Mouse (Mus musculus) midbrain, embryonic 15.5 days (tissue): ENCODE data around the gene Pou2f2. TPM values are rescaled to one million over a fixed set of nuclear protein-coding genes. Genes with fewer than 3 reads are reported as not detected.

Source experiments
- ATAC-seq: fragments of 200-750 bp; cut with Nextera tagmentation; replicated peaks from 2 replicates; pipeline ENCODE4 v1.8.0; 2017; ENCODE audit warnings: moderate TSS enrichment
- H3K27ac ChIP-seq: fragments of 300-500 bp; sonication (generic); 2 replicates; pipeline ENCODE4 v1.5.1; 2015; ENCODE audit warnings: mild to moderate bottlenecking, inconsistent platforms
- H3K27me3 ChIP-seq: fragments of 300-500 bp; sonication (generic); replicated peaks from 2 replicates; pipeline ENCODE4 v1.6.1; 2015; ENCODE audit warnings: inconsistent platforms
- H3K36me3 ChIP-seq: fragments of 300-500 bp; sonication (generic); replicated peaks from 2 replicates; pipeline ENCODE4 v1.6.1; 2015; ENCODE audit warnings: inconsistent platforms
- H3K4me1 ChIP-seq: fragments of 300-500 bp; sonication (generic); 2 replicates; pipeline ENCODE4 v1.6.1; 2015; ENCODE audit warnings: inconsistent platforms
- H3K4me2 ChIP-seq: fragments of 300-500 bp; sonication (generic); 2 replicates; pipeline ENCODE4 v1.6.1; 2015; ENCODE audit warnings: inconsistent platforms, mild to moderate bottlenecking, moderate library complexity
- H3K4me3 ChIP-seq: fragments of 300-500 bp; sonication (generic); 2 replicates; pipeline ENCODE4 v1.5.1; 2015; ENCODE audit warnings: mild to moderate bottlenecking, inconsistent platforms
- H3K9ac ChIP-seq: fragments of 300-500 bp; sonication (generic); 2 replicates; pipeline ENCODE4 v1.6.1; 2015; ENCODE audit warnings: mild to moderate bottlenecking, inconsistent platforms
- H3K9me3 ChIP-seq: fragments of 300-500 bp; sonication (generic); 2 replicates; pipeline ENCODE4 v1.6.1; 2016; ENCODE audit warnings: inconsistent platforms
- WGBS: fragments of 180-500 bp; shearing (Covaris S2); methylation state at CpG from one replicate; pipeline ENCODE4 v1.1.7; 2015; ENCODE audit warnings: mixed read lengths; 5-methylcytosine and 5-hydroxymethylcytosine counted together
- polyA plus RNA-seq: library from polyadenylated mRNA; unstranded; fragments of >200 nt; fragmentation: Nextera tagmentation; extraction: Ambion mirVana; gene quantifications from 2 replicates; pipeline ENCODE4 v1.2.1, GENCODE M21; 2015

The Pou2f2 gene
- 45.5 and 59.1 TPM in 2 replicates for polyA plus RNA-seq

- ATAC-seq = peak; percentile 94
Measured at GRCm38 (mm10) chr7:25179606-25180161, at the start of gene Pou2f2. Gene Pou2f2, minus strand, starts transcription at chr7:25179726.

GRCm38 (mm10) chr7:25227523-25228300 is 48.2 kb upstream of the Pou2f2 start:
- H3K9ac ChIP-seq = no peak overlapping the region
- no peak for ATAC-seq
- no peaks in the 10 kb centered on the region for H3K9me3 ChIP-seq
- WGBS = 91% methylated on average over 1 of the region's 1 CpGs
- H3K36me3 ChIP-seq = peaks cover 66% of the 10 kb centered on the region
- H3K4me1 ChIP-seq = no peaks in the 10 kb centered on the region
- no peak overlapping the region for H3K4me2 ChIP-seq
- H3K27me3 ChIP-seq = no peaks in the 10 kb centered on the region
- H3K27ac ChIP-seq = no peak overlapping the region
- no peak overlapping the region for H3K4me3 ChIP-seq

More at GRCm38 (mm10) chr7:25179606-25180161, at the start of gene Pou2f2:
- Histone ChIP-seq H3K9ac (peak within 1 kb of the TSS; percentile 97), H3K4me1 (peaks cover 57% of the 10 kb centered on the region), H3K4me3 (peak within 1 kb of the TSS; percentile 70), H3K36me3 (no peaks in the 10 kb centered on the region), H3K4me2 (peak within 1 kb of the TSS; percentile 60), H3K27me3 (peaks cover 19% of the 10 kb centered on the region), H3K27ac (peak within 1 kb of the TSS; percentile 99), H3K9me3 (no peaks in the 10 kb centered on the region)
- 1% methylated on average over 33 of the region's 56 CpGs for WGBS

- peak overlapping the region; percentile 90 for H3K4me2 ChIP-seq
- peaks cover 36% of the 10 kb centered on the region for H3K4me1 ChIP-seq
- no peaks in the 10 kb centered on the region for H3K27me3 ChIP-seq
- 84% methylated on average over 10 of the region's 10 CpGs for WGBS
- H3K4me3 ChIP-seq = peak overlapping the region; percentile 59
- H3K36me3 ChIP-seq = peaks cover 26% of the 10 kb centered on the region
- H3K9me3 ChIP-seq = no peaks in the 10 kb centered on the region
- 0 out of 2 replicates have a peak overlapping the region, but pooled peaks have one; percentile 63 for H3K9ac ChIP-seq
- no peak overlapping the region for H3K27ac ChIP-seq
- no peak for ATAC-seq
Measured at GRCm38 (mm10) chr7:25222275-25222967, 42.9 kb upstream of the Pou2f2 start.

GRCm38 (mm10) chr7:25221102-25221883 is 41.8 kb upstream of the Pou2f2 start, which contains the start of gene Zfp526:
Gene Zfp526, plus strand, starts transcription at chr7:25221425.
- peak within 1 kb of the TSS; percentile 63 for H3K9ac ChIP-seq
- H3K27ac ChIP-seq = peak within 1 kb of the TSS; percentile 85
- peak; percentile 95 for ATAC-seq
- H3K9me3 ChIP-seq = no peaks in the 10 kb centered on the region
- peak within 1 kb of the TSS; percentile 59 for H3K4me3 ChIP-seq
- peaks cover 36% of the 10 kb centered on the region for H3K4me1 ChIP-seq
- no peaks in the 10 kb centered on the region for H3K27me3 ChIP-seq
- H3K4me2 ChIP-seq = peak within 1 kb of the TSS; percentile 90
- H3K36me3 ChIP-seq = peaks cover 16% of the 10 kb centered on the region
- WGBS = under 1% methylated on average over 44 of the region's 45 CpGs

- H3K4me3 ChIP-seq = peak within 1 kb of the TSS; percentile 59
- peaks cover 36% of the 10 kb centered on the region for H3K4me1 ChIP-seq
- peak within 1 kb of the TSS; percentile 63 for H3K9ac ChIP-seq
- 7% methylated on average over 20 of the region's 20 CpGs for WGBS
- no peaks in the 10 kb centered on the region for H3K9me3 ChIP-seq
- peak within 1 kb of the TSS; percentile 85 for H3K27ac ChIP-seq
- ATAC-seq = peak; percentile 3; the same call in 1 of the 2 replicates
- H3K36me3 ChIP-seq = peaks cover 9% of the 10 kb centered on the region; the same call in 1 of the 2 replicates
- no peaks in the 10 kb centered on the region for H3K27me3 ChIP-seq
- peak within 1 kb of the TSS; percentile 90 for H3K4me2 ChIP-seq
Measured at GRCm38 (mm10) chr7:25220457-25221101, 41.1 kb upstream of the Pou2f2 start, which contains the start of gene Dedd2. Gene Dedd2, minus strand, starts transcription at chr7:25220615.

GRCm38 (mm10) chr7:25219756-25220456 is 40.4 kb upstream of the Pou2f2 start:
- H3K9me3 ChIP-seq = no peaks in the 10 kb centered on the region

GRCm38 (mm10) chr7:25219416-25219750 is 39.9 kb upstream of the Pou2f2 start:
- H3K4me2 ChIP-seq = peak overlapping the region; percentile 90
- H3K4me1 ChIP-seq = peaks cover 36% of the 10 kb centered on the region

More at GRCm38 (mm10) chr7:25219756-25220456, 40.4 kb upstream of the Pou2f2 start:
- Histone ChIP-seq H3K4me3 (peak overlapping the region; percentile 59), H3K36me3 (peaks cover 7% of the 10 kb centered on the region; the same call in 1 of the 2 replicates), H3K27ac (peak overlapping the region; percentile 85), H3K4me2 (peak overlapping the region; percentile 90), H3K27me3 (no peaks in the 10 kb centered on the region), H3K4me1 (peaks cover 36% of the 10 kb centered on the region), H3K9ac (peak overlapping the region; percentile 60)
- WGBS = 4% methylated on average over 31 of the region's 31 CpGs
- ATAC-seq = peak; percentile 77

GRCm38 (mm10) chr7:25218705-25219415 is 39.3 kb upstream of the Pou2f2 start:
- whole genome bisulfite sequencing = under 1% methylated on average over 53 of the region's 53 CpGs

More at GRCm38 (mm10) chr7:25219416-25219750, 39.9 kb upstream of the Pou2f2 start:
- H3K27me3 ChIP-seq = no peaks in the 10 kb centered on the region
- peak overlapping the region; percentile 60 for H3K9ac ChIP-seq
- peak overlapping the region; percentile 59 for H3K4me3 ChIP-seq
- H3K36me3 ChIP-seq = peaks cover 7% of the 10 kb centered on the region; the same call in 1 of the 2 replicates
- ATAC-seq = peak; percentile 31
- no peaks in the 10 kb centered on the region for H3K9me3 ChIP-seq
- H3K27ac ChIP-seq = peak overlapping the region; percentile 85
- under 1% methylated on average over 16 of the region's 16 CpGs for WGBS

GRCm38 (mm10) chr7:25217653-25218395 is 38.3 kb upstream of the Pou2f2 start:
- 76% methylated on average over 12 of the region's 12 CpGs for WGBS
- peaks cover 36% of the 10 kb centered on the region for H3K4me1 ChIP-seq
- H3K9me3 ChIP-seq = no peaks in the 10 kb centered on the region
- H3K9ac ChIP-seq = no peak overlapping the region
- no peaks in the 10 kb centered on the region for H3K27me3 ChIP-seq
- H3K36me3 ChIP-seq = 0 out of 2 replicates have a peak, but pooled peaks cover 8% of the 10 kb centered on the region
- peak overlapping the region; percentile 90 for H3K4me2 ChIP-seq
- H3K27ac ChIP-seq = no peak overlapping the region
- peak overlapping the region; percentile 59; the same call in 1 of the 2 replicates for H3K4me3 ChIP-seq
- ATAC-seq = no peak

More at GRCm38 (mm10) chr7:25218705-25219415, 39.3 kb upstream of the Pou2f2 start:
- Histone ChIP-seq H3K36me3 (0 out of 2 replicates have a peak, but pooled peaks cover 8% of the 10 kb centered on the region), H3K4me2 (peak overlapping the region; percentile 90), H3K4me3 (peak overlapping the region; percentile 59), H3K27ac (peak overlapping the region; percentile 85), H3K27me3 (no peaks in the 10 kb centered on the region), H3K4me1 (peaks cover 36% of the 10 kb centered on the region), H3K9ac (peak overlapping the region; percentile 60), H3K9me3 (no peaks in the 10 kb centered on the region)
- peak; percentile 45 for ATAC-seq
